Mouse (Mus musculus) R1 (cell line): ENCODE data around the gene Plppr3.

Source experiments
- DNase-seq: peaks from one replicate; pipeline ENCODE4 v3.0.0-alpha.2; 2018; ENCODE audit warnings: low read depth, low spot score

The Plppr3 gene

GRCm38 (mm10) chr10:79871845-79872244 lies 2.6 kb downstream of the Plppr3 start:
- no peak for DNase-seq

GRCm38 (mm10) chr10:79866601-79867000 lies 7.8 kb downstream of the Plppr3 start:
- no peak for DNase-seq

GRCm38 (mm10) chr10:79865801-79866295 lies 8.6 kb downstream of the Plppr3 start:
- DNase-seq = no peak

GRCm38 (mm10) chr10:79865189-79865601 lies 9.2 kb downstream of the Plppr3 start:
- no peak for DNase-seq

GRCm38 (mm10) chr10:79864351-79865188 lies 9.9 kb downstream of the Plppr3 start:
- DNase-seq = peak; percentile 53

GRCm38 (mm10) chr10:79862925-79863324 lies 11.5 kb downstream of the Plppr3 start:
- no peak for DNase-seq

GRCm38 (mm10) chr10:79862049-79862788 lies 12.2 kb downstream of the Plppr3 start:
- no peak for DNase-seq

- DNase-seq = peak; percentile 49
Observed at GRCm38 (mm10) chr10:79861230-79862048, 13.0 kb downstream of the Plppr3 start.

GRCm38 (mm10) chr10:79860079-79860911 lies 14.1 kb downstream of the Plppr3 start:
- no peak for DNase-seq

GRCm38 (mm10) chr10:79859116-79859515 lies 15.3 kb downstream of the Plppr3 start:
- no peak for DNase-seq

- DNase-seq = no peak
Observed at GRCm38 (mm10) chr10:79858416-79859074, 15.9 kb downstream of the Plppr3 start.

GRCm38 (mm10) chr10:79857894-79858293 lies 16.5 kb downstream of the Plppr3 start:
- no peak for DNase-seq

GRCm38 (mm10) chr10:79857452-79857811 lies 17.0 kb downstream of the Plppr3 start:
- DNase-seq = no peak

GRCm38 (mm10) chr10:79856704-79857451 lies 17.6 kb downstream of the Plppr3 start:
- DNase-seq = no peak

GRCm38 (mm10) chr10:79856280-79856679 lies 18.2 kb downstream of the Plppr3 start:
- no peak for DNase-seq

- peak; percentile 54 for DNase-seq
Observed at GRCm38 (mm10) chr10:79855558-79856184, 18.8 kb downstream of the Plppr3 start.

- peak; percentile 89 for DNase-seq
Observed at GRCm38 (mm10) chr10:79854801-79855541, 19.5 kb downstream of the Plppr3 start.
